Comparison of ENCODE assay signal across 8 mouse cellular contexts in the genomic region with DNA sequence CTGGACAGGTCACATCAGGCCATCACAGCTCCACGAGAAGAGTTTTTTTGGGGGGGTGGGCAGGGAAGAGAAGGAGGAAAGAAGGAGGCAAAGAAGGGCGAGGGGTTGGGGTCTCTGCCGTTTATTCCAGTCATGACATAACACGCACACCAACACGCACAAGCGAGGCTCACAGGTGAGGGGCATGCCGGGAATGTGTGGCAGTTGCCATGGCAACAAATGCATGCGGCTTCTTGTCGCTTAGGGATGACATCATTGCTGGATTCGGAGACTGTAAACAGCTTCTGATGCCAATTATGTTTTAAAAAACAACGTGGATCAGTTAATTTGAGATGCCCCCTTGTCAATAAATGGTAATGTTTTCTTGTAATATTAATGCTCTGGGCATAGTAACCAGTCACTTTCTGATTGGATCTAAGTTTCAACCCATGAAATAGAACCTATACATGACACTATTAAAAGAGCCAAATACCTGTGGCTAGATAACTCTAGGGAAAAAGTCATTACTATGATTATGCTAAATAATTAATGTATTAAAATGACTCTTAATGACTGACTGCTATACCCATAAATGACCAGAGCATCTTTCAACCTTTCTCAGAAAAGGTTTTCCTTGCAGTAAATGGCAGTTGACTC. TPM values are rescaled to one million over a fixed set of nuclear protein-coding genes. Genes with fewer than 3 reads are reported as not detected.
DNase-seq lines count a peak whose midpoint lies in the region; ATAC-seq and TF ChIP-seq lines count a peak whose summit lies in the region.
"Had no signal": no experiment of that assay in that cellular context is flagged by ENCODE, and none has a peak within 500 bp of the region (broad histone marks: within the 10 kb centered on the region; RNA-seq: fewer than 3 reads in every experiment).

No protein-coding gene starts in this region.

- H3K9ac ChIP-seq in midbrain, embryonic 16.5 days (ENCODE audit: low read depth, low read length): no peak overlapping the region

- TF ChIP-seq CTCF in brain, embryonic 14.5 days (IDR thresholded peaks at IDR 0.05; ENCODE audit: borderline replicate concordance, extremely low read depth, insufficient read depth, insufficient read length): no peak

- DNase-seq in brain, embryonic 14.5 days (ENCODE audit: low read depth): peak; percentile 87
- DNase-seq in cerebellum, adult 9-11 months: peak; percentile 24
- DNase-seq in layer of hippocampus, adult 18-20 months (ENCODE audit: low spot score in 2 of 2): peak; percentile 41 to 83
- DNase-seq in ovary, adult 18-20 months (ENCODE audit: low spot score): no peak
- DNase-seq in gastrocnemius, postnatal 4 days (ENCODE audit: low spot score in 2 of 2): no peak
- DNase-seq in thymus, postnatal 10 days (ENCODE audit: low spot score in 2 of 2): no peak

- ATAC-seq in midbrain, embryonic 16.5 days: peak; percentile 89

- no peaks in the 10 kb centered on the region for H3K27me3 ChIP-seq in midbrain, embryonic 16.5 days (ENCODE audit: control insufficient read depth, insufficient read depth, low read depth, low read length)

- 53% methylated on average over 11 of the region's 11 CpGs for WGBS in midbrain, embryonic 16.5 days

- H3K27ac ChIP-seq in midbrain, embryonic 16.5 days (ENCODE audit: low read length): no peak overlapping the region

- no peak for TF ChIP-seq POLR2A in brain, embryonic 14.5 days (IDR thresholded peaks at IDR 0.05; ENCODE audit: borderline replicate concordance, extremely low read depth, insufficient read depth, insufficient read length, poor library complexity, severe bottlenecking)

- no peaks in the 10 kb centered on the region for H3K36me3 ChIP-seq in midbrain, embryonic 16.5 days (ENCODE audit: control insufficient read depth, insufficient read depth, low read length)

- H3K4me3 ChIP-seq in midbrain, embryonic 16.5 days (ENCODE audit: low read depth, low read length): peak overlapping the region; percentile 23; the same call in 1 of the 2 replicates

- H3K4me2 ChIP-seq in midbrain, embryonic 16.5 days (ENCODE audit: low read length): peak overlapping the region; percentile 22

- no peaks in the 10 kb centered on the region for H3K9me3 ChIP-seq in midbrain, embryonic 16.5 days (replicated peaks; ENCODE audit: control insufficient read depth, low read length, poor library complexity, severe bottlenecking)

- H3K4me1 ChIP-seq in midbrain, embryonic 16.5 days (ENCODE audit: control insufficient read depth, insufficient read depth, low read length): 0 out of 2 replicates have a peak, but pooled peaks cover 2% of the 10 kb centered on the region

RNA-seq across cellular contexts. Expression of a gene that starts 4.0 kb away (rescaled TPM):
- polyA plus RNA-seq in brain, embryonic 14.5 days (2012; rRNA removed): 0.07 TPM in 1 of 2 replicates, not detected in the other
- total RNA-seq in layer of hippocampus, adult 18-20 months (2021): not detected
- polyA plus RNA-seq in midbrain, embryonic 16.5 days (2015; fragmentation: Nextera tagmentation; extraction: Ambion mirVana): 0.18 TPM in 1 of 2 replicates, not detected in the other
- not detected for total RNA-seq in gastrocnemius, postnatal 4 days (2021)
- polyA plus RNA-seq: intestine, embryonic 14.5 days had no signal

Comparison
In these comparisons a context has a peak if more than half of its experiments do, and no peak if none do; other contexts are left out.
1. DNase-seq: peak in brain, embryonic 14.5 days (single experiment), cerebellum, adult 9-11 months (single experiment) and layer of hippocampus, adult 18-20 months (2 of 2); none in ovary, adult 18-20 months (single experiment), gastrocnemius, postnatal 4 days (0 of 2) and thymus, postnatal 10 days (0 of 2).